Mouse (Mus musculus) neural tube, embryonic 15.5 days (tissue): Measurements from ENCODE around the gene Trp53bp2. TPM values are rescaled to one million over a fixed set of nuclear protein-coding genes. Genes with fewer than 3 reads are reported as not detected.

Experiments used
- ATAC-seq: fragments of 200-750 bp; cut with Nextera tagmentation; 2 replicates; pipeline ENCODE4 v1.8.0; 2017; ENCODE audit warnings: mild to moderate bottlenecking, moderate TSS enrichment, moderate library complexity; ENCODE audit not compliant: low FRiP score
- H3K27ac ChIP-seq: fragments of 300-500 bp; sonication (generic); replicated peaks from 2 replicates; pipeline ENCODE4 v1.5.1; 2015; ENCODE audit warnings: mild to moderate bottlenecking, inconsistent platforms
- H3K27me3 ChIP-seq: fragments of 300-500 bp; sonication (generic); replicated peaks from 2 replicates; pipeline ENCODE4 v1.6.1; 2015; ENCODE audit warnings: inconsistent platforms
- H3K36me3 ChIP-seq: fragments of 300-500 bp; sonication (generic); 2 replicates; pipeline ENCODE4 v1.6.1; 2015; ENCODE audit warnings: inconsistent platforms
- H3K4me1 ChIP-seq: fragments of 300-500 bp; sonication (generic); 2 replicates; pipeline ENCODE4 v1.6.1; 2015; ENCODE audit warnings: inconsistent platforms
- H3K4me2 ChIP-seq: fragments of 300-500 bp; sonication (generic); 2 replicates; pipeline ENCODE4 v1.6.1; 2015; ENCODE audit warnings: inconsistent platforms, mild to moderate bottlenecking, moderate library complexity
- H3K4me3 ChIP-seq: fragments of 300-500 bp; sonication (generic); replicated peaks from 2 replicates; pipeline ENCODE4 v1.5.1; 2015; ENCODE audit warnings: mild to moderate bottlenecking, inconsistent platforms
- H3K9ac ChIP-seq: fragments of 300-500 bp; sonication (generic); replicated peaks from 2 replicates; pipeline ENCODE4 v1.6.1; 2015; ENCODE audit warnings: mild to moderate bottlenecking, inconsistent platforms
- H3K9me3 ChIP-seq: fragments of 300-500 bp; sonication (generic); replicated peaks from 2 replicates; pipeline ENCODE4 v1.6.1; 2016; ENCODE audit warnings: inconsistent platforms
- WGBS: fragments of 180-500 bp; shearing (Covaris S2); methylation state at CpG from one replicate; pipeline ENCODE4 v1.1.7; 2015; ENCODE audit warnings: mixed read lengths; 5-methylcytosine and 5-hydroxymethylcytosine counted together
- polyA plus RNA-seq: library from polyadenylated mRNA; unstranded; fragments of >200 nt; fragmentation: Nextera tagmentation; extraction: Ambion mirVana; gene quantifications from 2 replicates; pipeline ENCODE4 v1.2.1, GENCODE M21; 2015

The Trp53bp2 gene
- polyA plus RNA-seq, 1 experiment from 2014 or later = 14.6 TPM

DNA sequence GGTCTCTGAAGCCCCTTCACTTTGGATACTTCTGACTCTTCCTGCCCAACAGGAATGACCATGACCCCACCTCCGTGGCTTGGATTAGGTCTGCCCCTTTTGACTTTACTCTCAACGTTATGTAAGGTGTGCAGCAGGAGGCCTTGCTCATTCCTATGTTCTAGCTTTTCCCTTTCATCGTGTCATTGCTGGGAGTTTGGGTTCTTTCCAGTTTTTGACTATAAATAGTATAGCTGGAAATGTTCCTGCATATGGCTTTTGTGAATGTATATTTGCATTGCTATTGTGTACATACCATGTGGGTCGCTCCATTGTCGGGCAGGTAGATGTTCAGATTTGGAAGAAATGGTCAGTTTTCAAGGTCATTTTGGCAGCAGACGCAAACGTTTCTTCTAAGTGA, 30.1 kb upstream of the Trp53bp2 start:
- peaks cover 8% of the 10 kb centered on the region for H3K4me1 ChIP-seq
- no peak overlapping the region for H3K9ac ChIP-seq
- ATAC-seq = no peak
- H3K27me3 ChIP-seq = no peaks in the 10 kb centered on the region; the same call in 1 of the 2 replicates
- H3K9me3 ChIP-seq = no peaks in the 10 kb centered on the region
- no peaks in the 10 kb centered on the region for H3K36me3 ChIP-seq
- 87% methylated on average over 7 of the region's 7 CpGs for WGBS
- H3K27ac ChIP-seq = no peak overlapping the region
- H3K4me2 ChIP-seq = no peak overlapping the region
- no peak overlapping the region for H3K4me3 ChIP-seq

DNA sequence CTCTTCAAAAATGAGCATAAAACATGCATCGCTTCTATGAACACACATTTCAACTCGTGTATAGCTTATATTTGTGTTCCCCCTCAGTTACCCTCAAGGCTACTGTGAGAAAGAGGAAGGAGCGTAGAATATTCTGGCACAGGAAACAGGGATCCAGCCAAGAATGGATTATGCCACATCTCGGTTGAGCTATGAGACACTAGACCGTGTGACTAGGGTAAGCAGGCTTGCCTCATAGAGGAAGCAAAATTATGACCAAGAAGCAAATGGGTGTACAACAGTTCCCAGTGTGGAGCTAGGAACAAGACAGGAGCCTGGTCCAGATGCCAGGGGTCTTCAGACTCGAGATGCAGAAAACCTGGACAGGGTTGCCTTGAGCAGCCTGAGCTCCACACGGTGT, 28.3 kb upstream of the Trp53bp2 start:
- no peaks in the 10 kb centered on the region for H3K9me3 ChIP-seq
- no peaks in the 10 kb centered on the region for H3K36me3 ChIP-seq
- no peak overlapping the region for H3K4me2 ChIP-seq
- H3K27me3 ChIP-seq = no peaks in the 10 kb centered on the region; the same call in 1 of the 2 replicates
- peaks cover 6% of the 10 kb centered on the region for H3K4me1 ChIP-seq
- 81% methylated on average over 7 of the region's 7 CpGs for WGBS
- H3K27ac ChIP-seq = no peak overlapping the region
- H3K4me3 ChIP-seq = no peak overlapping the region
- H3K9ac ChIP-seq = no peak overlapping the region
- ATAC-seq = no peak

DNA sequence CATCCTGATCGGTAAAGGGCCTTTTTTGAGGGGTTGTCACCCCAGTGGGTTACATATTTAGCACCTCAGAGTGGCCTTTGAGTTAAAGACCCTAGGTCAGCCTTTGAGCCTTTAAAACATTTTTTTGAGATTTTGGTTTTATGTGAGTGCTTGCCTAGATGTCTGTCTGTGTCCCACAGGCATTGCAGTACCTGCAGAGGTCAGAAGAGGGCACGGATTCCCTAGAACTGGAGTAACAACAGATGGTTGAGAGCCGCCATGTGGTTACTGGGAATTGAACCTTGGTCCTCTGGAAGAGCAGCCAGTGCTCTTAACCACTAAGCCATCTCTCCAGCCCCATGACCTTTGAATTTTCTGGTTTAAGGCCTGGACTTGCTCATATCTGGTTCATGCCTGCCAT, 27.6 kb upstream of the Trp53bp2 start:
- H3K9ac ChIP-seq = no peak overlapping the region
- no peak overlapping the region for H3K27ac ChIP-seq
- H3K27me3 ChIP-seq = no peaks in the 10 kb centered on the region
- H3K36me3 ChIP-seq = no peaks in the 10 kb centered on the region
- H3K4me2 ChIP-seq = no peak overlapping the region
- no peaks in the 10 kb centered on the region for H3K9me3 ChIP-seq
- WGBS = 76% methylated on average over 3 of the region's 3 CpGs
- peaks cover 1% of the 10 kb centered on the region; the same call in 1 of the 2 replicates for H3K4me1 ChIP-seq
- no peak overlapping the region for H3K4me3 ChIP-seq
- ATAC-seq = no peak

DNA sequence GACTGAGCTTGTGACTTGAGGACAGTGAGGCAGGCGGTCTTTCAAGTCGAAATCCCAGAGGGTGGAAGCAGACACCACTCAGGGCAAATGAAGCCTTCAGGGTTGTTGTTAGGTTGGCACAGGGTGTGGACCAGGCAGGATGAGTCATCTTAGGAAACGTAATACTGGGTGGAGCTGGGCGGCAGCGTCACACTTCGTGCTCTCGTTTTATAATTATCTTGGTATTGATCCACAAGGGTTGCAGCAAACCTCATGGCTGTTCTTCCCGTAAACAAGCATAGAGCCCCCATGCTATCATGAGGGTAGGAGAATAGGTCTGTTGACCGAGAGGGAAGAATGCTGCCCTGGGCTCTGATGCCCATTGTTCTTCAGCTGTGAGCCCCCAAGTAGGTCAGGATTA, 25.9 kb upstream of the Trp53bp2 start:
- H3K27me3 ChIP-seq = no peaks in the 10 kb centered on the region
- WGBS = 70% methylated on average over 9 of the region's 9 CpGs
- no peak overlapping the region for H3K27ac ChIP-seq
- ATAC-seq = no peak
- no peak overlapping the region for H3K4me3 ChIP-seq
- H3K4me1 ChIP-seq = no peaks in the 10 kb centered on the region
- H3K36me3 ChIP-seq = no peaks in the 10 kb centered on the region
- no peak overlapping the region for H3K4me2 ChIP-seq
- H3K9ac ChIP-seq = no peak overlapping the region
- H3K9me3 ChIP-seq = no peaks in the 10 kb centered on the region

DNA sequence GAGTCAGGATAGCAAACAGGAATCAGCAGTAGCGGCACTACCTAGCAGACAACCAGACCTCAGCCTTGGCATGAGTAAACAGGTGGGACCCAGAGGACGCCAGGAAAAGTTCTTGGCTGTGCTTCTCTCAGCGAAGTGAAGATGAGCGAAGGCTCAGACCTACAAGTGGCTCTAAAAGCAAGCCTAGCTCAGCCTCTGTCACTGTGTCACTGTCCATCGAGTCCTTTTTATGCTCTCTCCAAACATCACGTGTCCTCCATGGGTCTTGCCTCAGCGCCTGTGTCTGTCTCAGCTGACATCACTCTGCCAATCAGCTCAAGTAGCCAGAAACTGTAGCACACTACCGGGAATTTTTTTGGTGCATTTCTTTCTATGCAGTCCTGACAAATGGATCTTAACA, 22.5 kb upstream of the Trp53bp2 start:
- no peak overlapping the region for H3K4me3 ChIP-seq
- no peaks in the 10 kb centered on the region for H3K27me3 ChIP-seq
- no peak for ATAC-seq
- 89% methylated on average over 8 of the region's 8 CpGs for WGBS
- no peaks in the 10 kb centered on the region for H3K4me1 ChIP-seq
- H3K4me2 ChIP-seq = no peak overlapping the region
- no peaks in the 10 kb centered on the region for H3K36me3 ChIP-seq
- no peak overlapping the region for H3K9ac ChIP-seq
- no peak overlapping the region for H3K27ac ChIP-seq
- H3K9me3 ChIP-seq = no peaks in the 10 kb centered on the region

DNA sequence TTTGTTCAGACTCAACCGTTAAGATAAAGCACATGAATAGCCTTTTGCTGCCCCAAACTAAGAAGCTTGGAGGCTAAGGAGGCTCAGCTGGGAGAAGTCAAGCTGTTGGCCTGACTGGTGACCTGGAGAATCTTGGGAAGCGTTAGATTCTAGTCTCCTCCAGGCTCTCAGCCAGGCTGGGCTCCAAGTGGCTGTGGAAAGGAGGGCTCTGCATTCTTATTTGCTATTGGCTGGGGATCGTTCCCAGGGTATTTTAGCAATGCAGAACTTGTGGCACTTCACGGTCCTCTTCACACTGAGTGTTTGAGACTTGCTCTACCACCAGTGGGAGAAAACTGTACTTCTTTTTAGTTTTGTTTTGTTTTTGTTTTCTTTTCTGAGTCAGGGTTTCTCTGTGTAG, 20.2 kb upstream of the Trp53bp2 start:
- WGBS = 57% methylated on average over 4 of the region's 4 CpGs
- no peak for ATAC-seq
- H3K4me1 ChIP-seq = no peaks in the 10 kb centered on the region
- no peaks in the 10 kb centered on the region for H3K36me3 ChIP-seq
- H3K27ac ChIP-seq = no peak overlapping the region
- H3K9me3 ChIP-seq = no peaks in the 10 kb centered on the region
- H3K27me3 ChIP-seq = no peaks in the 10 kb centered on the region
- H3K4me3 ChIP-seq = no peak overlapping the region
- H3K9ac ChIP-seq = no peak overlapping the region
- no peak overlapping the region for H3K4me2 ChIP-seq

DNA sequence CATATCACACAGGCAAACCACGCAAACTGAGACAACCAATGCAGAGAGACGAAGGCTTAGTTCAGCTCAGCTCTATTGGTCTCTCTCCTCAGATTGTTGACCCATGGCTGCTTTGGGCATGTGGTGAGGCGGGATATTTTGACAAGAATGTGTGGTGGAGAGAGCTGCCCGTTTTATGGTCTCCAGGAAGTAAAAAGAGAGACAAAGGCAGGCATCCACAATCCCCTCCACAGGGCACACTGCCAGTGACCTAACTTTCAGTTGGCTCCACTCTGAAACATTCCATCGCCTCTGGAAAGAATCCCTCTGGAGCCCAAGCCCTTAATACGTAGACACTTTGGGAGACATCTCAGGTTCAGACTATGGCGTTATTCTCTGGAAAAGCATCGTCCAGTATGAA, 10.8 kb upstream of the Trp53bp2 start:
- no peak overlapping the region for H3K9ac ChIP-seq
- no peak overlapping the region for H3K4me3 ChIP-seq
- no peak for ATAC-seq
- no peaks in the 10 kb centered on the region for H3K27me3 ChIP-seq
- H3K4me1 ChIP-seq = no peaks in the 10 kb centered on the region
- no peak overlapping the region for H3K27ac ChIP-seq
- no peak overlapping the region for H3K4me2 ChIP-seq
- no peaks in the 10 kb centered on the region for H3K9me3 ChIP-seq
- no peaks in the 10 kb centered on the region for H3K36me3 ChIP-seq
- 56% methylated on average over 8 of the region's 8 CpGs for WGBS

DNA sequence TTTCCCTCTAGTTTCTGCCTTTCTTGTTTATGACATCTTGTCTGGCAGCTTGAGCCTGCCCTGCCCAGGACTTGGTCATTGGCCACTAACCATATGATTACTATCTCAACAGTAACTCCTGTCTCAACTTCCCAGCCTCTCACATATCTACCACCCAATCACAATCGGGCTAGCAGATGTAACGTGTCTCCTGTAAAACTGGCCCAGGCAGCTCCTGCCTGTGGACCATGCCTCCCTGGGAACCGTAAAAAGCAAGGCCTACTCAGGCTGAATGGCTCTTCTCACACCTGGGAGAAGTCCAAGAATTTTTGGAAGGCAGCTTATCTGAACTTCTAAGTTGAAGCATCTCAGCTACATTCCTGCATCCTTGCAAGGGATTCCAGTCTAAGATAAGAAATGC, 10.2 kb upstream of the Trp53bp2 start:
- no peaks in the 10 kb centered on the region for H3K27me3 ChIP-seq
- H3K9ac ChIP-seq = no peak overlapping the region
- H3K27ac ChIP-seq = no peak overlapping the region
- WGBS = 70% methylated on average over 3 of the region's 3 CpGs
- no peaks in the 10 kb centered on the region for H3K36me3 ChIP-seq
- ATAC-seq = no peak
- no peaks in the 10 kb centered on the region for H3K4me1 ChIP-seq
- H3K9me3 ChIP-seq = no peaks in the 10 kb centered on the region
- no peak overlapping the region for H3K4me2 ChIP-seq
- H3K4me3 ChIP-seq = no peak overlapping the region

DNA sequence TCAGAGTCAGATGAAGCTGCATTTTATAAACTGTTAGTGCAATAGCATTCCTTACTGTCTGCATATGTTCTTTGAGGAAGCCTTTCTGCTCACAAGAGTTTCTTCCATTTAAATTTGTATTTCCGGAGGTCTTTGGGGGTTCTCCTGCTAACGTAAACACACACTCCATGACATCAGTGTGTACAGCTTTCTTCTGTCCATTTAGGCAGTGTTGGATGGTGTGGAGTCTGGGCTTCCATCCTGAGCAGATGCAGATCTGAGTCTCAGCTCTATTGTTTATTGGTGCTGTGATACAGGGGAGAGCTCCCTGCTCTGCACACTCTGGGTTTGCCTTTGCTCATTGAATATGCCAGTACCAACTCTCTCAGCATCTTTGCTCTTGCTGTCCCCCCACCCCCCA, 9.8 kb upstream of the Trp53bp2 start:
- no peaks in the 10 kb centered on the region for H3K27me3 ChIP-seq
- H3K4me1 ChIP-seq = no peaks in the 10 kb centered on the region
- no peak overlapping the region for H3K9ac ChIP-seq
- no peak overlapping the region for H3K27ac ChIP-seq
- H3K36me3 ChIP-seq = no peaks in the 10 kb centered on the region
- H3K4me2 ChIP-seq = no peak overlapping the region
- H3K4me3 ChIP-seq = no peak overlapping the region
- no peaks in the 10 kb centered on the region for H3K9me3 ChIP-seq
- WGBS = 84% methylated on average over 2 of the region's 2 CpGs
- no peak for ATAC-seq

DNA sequence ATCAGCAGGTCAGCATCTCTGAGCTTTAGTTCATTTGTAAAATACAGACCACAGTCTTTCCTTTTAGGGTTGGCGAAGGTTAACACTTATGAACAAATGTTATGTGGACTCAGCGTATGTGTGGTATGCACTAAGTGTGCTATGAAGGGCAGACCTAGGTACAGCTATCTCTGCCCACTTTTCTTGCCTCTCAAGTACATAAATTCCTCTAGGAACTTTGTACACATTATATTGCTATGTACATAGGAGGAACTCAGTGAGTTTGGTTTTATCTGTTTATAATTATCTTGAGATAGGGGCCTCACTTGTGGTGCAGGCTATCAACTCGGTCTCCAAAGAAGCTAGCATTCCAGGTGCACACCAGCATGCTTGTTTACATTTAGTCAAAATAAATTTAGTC, 9.1 kb upstream of the Trp53bp2 start:
- no peak for ATAC-seq
- Histone ChIP-seq H3K4me1 (no peaks in the 10 kb centered on the region), H3K27me3 (no peaks in the 10 kb centered on the region), H3K36me3 (no peaks in the 10 kb centered on the region), H3K27ac (no peak overlapping the region), H3K9ac (no peak overlapping the region), H3K4me2 (no peak overlapping the region), H3K4me3 (no peak overlapping the region), H3K9me3 (no peaks in the 10 kb centered on the region)
- WGBS = 94% methylated on average over 3 of the region's 3 CpGs

DNA sequence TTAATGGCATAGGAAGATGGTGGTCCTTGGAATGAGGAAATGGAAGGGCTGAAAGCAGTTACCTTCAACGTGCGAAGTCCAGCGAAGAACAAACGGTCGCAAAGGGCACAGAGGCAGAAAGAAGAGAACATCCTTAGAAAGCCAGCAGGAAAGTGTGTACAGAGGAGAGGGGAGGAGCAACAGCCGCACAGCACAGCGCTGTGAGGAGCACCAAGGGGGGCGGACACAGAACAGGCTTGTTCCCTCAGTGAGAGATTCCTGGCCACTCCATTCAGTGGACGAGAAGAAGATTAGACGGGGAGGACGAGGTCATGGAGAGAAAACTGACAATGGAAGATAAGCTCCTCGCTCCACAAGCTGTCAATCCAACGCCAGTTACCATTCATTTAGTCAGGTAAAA, 5.9 kb upstream of the Trp53bp2 start:
- 58% methylated on average over 13 of the region's 13 CpGs for WGBS
- Histone ChIP-seq H3K36me3 (no peaks in the 10 kb centered on the region), H3K4me2 (no peak overlapping the region)

DNA sequence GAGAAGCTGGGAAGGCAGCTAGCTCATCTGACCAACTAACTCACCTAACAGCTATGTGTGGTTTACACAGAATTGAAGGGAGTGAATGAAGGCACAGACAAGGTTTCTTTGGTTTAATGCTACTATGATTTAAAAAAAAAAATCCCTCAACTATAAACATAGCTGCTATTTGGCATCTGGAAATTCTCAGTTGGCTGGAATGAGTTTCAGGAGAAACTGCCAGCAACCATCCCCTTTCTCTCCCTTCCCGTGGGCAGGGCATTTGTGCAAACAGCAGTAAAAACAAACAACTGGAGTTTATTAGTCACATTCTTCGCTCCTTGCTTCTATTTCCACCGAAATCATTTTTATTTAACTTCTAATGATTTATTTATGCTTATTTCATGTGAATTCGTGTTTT, 2.4 kb upstream of the Trp53bp2 start:
- Histone ChIP-seq H3K4me3 (no peak overlapping the region), H3K4me2 (no peak overlapping the region), H3K36me3 (no peaks in the 10 kb centered on the region), H3K9ac (no peak overlapping the region), H3K4me1 (peaks cover 17% of the 10 kb centered on the region), H3K9me3 (no peaks in the 10 kb centered on the region), H3K27ac (no peak overlapping the region), H3K27me3 (no peaks in the 10 kb centered on the region)
- no peak for ATAC-seq
- 72% methylated on average over 4 of the region's 4 CpGs for WGBS

More for the DNA sequence above, 5.9 kb upstream of the Trp53bp2 start:
- Histone ChIP-seq H3K9me3 (no peaks in the 10 kb centered on the region), H3K27me3 (no peaks in the 10 kb centered on the region), H3K27ac (no peak overlapping the region), H3K4me3 (no peak overlapping the region), H3K4me1 (peaks cover 4% of the 10 kb centered on the region; the same call in 1 of the 2 replicates), H3K9ac (no peak overlapping the region)
- no peak for ATAC-seq

DNA sequence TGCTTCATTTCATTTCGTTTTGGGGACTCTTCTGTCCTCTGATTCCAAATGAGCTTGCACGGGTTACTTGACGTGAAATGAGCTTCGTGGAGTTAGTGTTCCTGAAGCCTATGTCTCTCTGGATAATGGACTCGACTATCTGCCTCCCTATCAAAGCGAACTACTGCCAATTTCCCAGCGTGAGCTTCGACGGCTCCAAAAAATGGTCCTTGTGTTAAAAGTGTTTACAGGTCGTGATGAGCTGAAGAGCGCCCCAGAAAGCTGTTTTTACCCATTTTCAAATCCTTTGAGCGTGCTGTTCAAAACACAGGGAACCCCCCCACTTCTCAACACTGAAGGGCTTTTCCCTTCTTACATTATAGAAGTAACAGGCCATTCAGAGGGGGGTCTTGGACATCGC, 729 bp upstream of the Trp53bp2 start:
- Histone ChIP-seq H3K27me3 (no peaks in the 10 kb centered on the region), H3K36me3 (no peaks in the 10 kb centered on the region), H3K9me3 (no peaks in the 10 kb centered on the region), H3K4me3 (peak overlapping the region; percentile 88), H3K27ac (peak overlapping the region; percentile 98), H3K4me1 (peaks cover 30% of the 10 kb centered on the region), H3K4me2 (peak overlapping the region; percentile 72), H3K9ac (peak overlapping the region; percentile 86)
- 1% methylated on average over 13 of the region's 13 CpGs for WGBS
- no peak for ATAC-seq
